In the genomic region with DNA sequence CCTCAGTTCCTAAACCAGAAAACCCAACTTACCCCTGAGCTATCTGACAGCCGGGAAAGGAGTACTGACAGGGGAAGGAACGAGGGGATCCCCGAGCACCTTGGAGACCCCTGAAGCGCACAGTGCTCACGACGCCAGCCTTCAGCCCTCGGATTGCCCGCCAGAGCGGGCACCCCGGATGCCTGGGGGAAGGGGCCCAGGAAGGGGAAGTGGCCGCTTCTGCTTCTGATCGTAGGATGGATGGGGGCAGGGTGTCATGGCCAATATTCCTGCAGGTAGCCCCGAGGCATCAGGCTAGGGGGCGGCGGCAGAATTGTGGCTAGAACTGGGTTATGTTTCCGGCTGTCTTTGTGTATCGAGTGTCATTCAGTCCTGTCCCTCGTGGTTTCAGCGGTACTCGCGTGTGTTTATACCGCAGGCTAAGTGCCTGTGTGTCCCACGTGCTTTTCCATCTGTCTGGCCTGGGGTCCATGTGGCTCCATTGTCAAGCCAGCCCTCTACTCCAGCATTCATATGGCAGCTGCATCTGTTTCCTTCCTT, we compare ENCODE assay signal across 7 mouse cellular contexts. TPM values are rescaled to one million over a fixed set of nuclear protein-coding genes. Genes with fewer than 3 reads are reported as not detected.
DNase-seq lines count a peak whose midpoint lies in the region; ATAC-seq lines count a peak whose summit lies in the region.

No protein-coding gene starts in this region.

- no peaks in the 10 kb centered on the region for H3K27me3 ChIP-seq in hindbrain, embryonic 10.5 days (ENCODE audit: insufficient read depth, poor library complexity, severe bottlenecking)
- no peaks in the 10 kb centered on the region for H3K27me3 ChIP-seq in liver, embryonic 15.5 days
- no peaks in the 10 kb centered on the region for H3K27me3 ChIP-seq in neural tube, embryonic 11.5 days (ENCODE audit: control insufficient read depth, insufficient read depth, low read length)

- H3K4me3 ChIP-seq in hindbrain, embryonic 10.5 days, result peak overlapping the region; percentile 67
- peak overlapping the region; percentile 62 for H3K4me3 ChIP-seq in liver, embryonic 15.5 days (replicated peaks)
- peak overlapping the region; percentile 52 for H3K4me3 ChIP-seq in neural tube, embryonic 11.5 days (ENCODE audit: low read depth, low read length)

- peak overlapping the region; percentile 86 for H3K27ac ChIP-seq in hindbrain, embryonic 10.5 days
- peak overlapping the region; percentile 10; the same call in 1 of the 2 replicates for H3K27ac ChIP-seq in liver, embryonic 15.5 days (replicated peaks)
- no peak overlapping the region for H3K27ac ChIP-seq in neural tube, embryonic 11.5 days (ENCODE audit: low read depth, low read length)

- ATAC-seq in liver, embryonic 15.5 days (ENCODE audit: insufficient read depth), result peak; percentile 22; the same call in 1 of the 2 replicates
- ATAC-seq in neural tube, embryonic 11.5 days (ENCODE audit: insufficient read depth, low FRiP score, low TSS enrichment), result peak; percentile 74

- 2% methylated on average over 23 of the region's 23 CpGs for WGBS in hindbrain, embryonic 10.5 days
- under 1% methylated on average over 23 of the region's 23 CpGs for WGBS in liver, embryonic 15.5 days (ENCODE audit: insufficient replicate concordance)
- 4% methylated on average over 23 of the region's 23 CpGs for WGBS in neural tube, embryonic 11.5 days

- peaks cover 19% of the 10 kb centered on the region for H3K4me1 ChIP-seq in hindbrain, embryonic 10.5 days (replicated peaks)
- peaks cover 19% of the 10 kb centered on the region for H3K4me1 ChIP-seq in liver, embryonic 15.5 days (replicated peaks)
- peaks cover 4% of the 10 kb centered on the region; the same call in 1 of the 2 replicates for H3K4me1 ChIP-seq in neural tube, embryonic 11.5 days (ENCODE audit: control insufficient read depth, insufficient read depth, low read length)

- H3K9ac ChIP-seq in liver, embryonic 15.5 days, result peak overlapping the region; percentile 48
- H3K9ac ChIP-seq in neural tube, embryonic 11.5 days (ENCODE audit: low read length), result peak overlapping the region; percentile 42

- peak; percentile 63 to 64 for DNase-seq in spleen, adult 18-20 months
- no peak for DNase-seq in spleen, adult 12 weeks (ENCODE audit: low spot score)
- DNase-seq in embryo, embryonic 10 days (ENCODE audit: low spot score), result peak; percentile 42
- peak; percentile 38 for DNase-seq in hindbrain, embryonic 10.5 days (ENCODE audit: low spot score)
- DNase-seq in neural tube, embryonic 11.5 days (ENCODE audit: low spot score), result peak; percentile 38
- DNase-seq in urinary bladder, adult 2 months (ENCODE audit: low spot score), result no peak

- H3K36me3 ChIP-seq in hindbrain, embryonic 10.5 days, result peaks cover 78% of the 10 kb centered on the region
- H3K36me3 ChIP-seq in liver, embryonic 15.5 days (replicated peaks), result peaks cover 49% of the 10 kb centered on the region
- peaks cover 27% of the 10 kb centered on the region for H3K36me3 ChIP-seq in neural tube, embryonic 11.5 days (ENCODE audit: control insufficient read depth, insufficient read depth, low read length)

- no peaks in the 10 kb centered on the region for H3K9me3 ChIP-seq in hindbrain, embryonic 10.5 days
- H3K9me3 ChIP-seq in liver, embryonic 15.5 days (replicated peaks), result no peaks in the 10 kb centered on the region
- no peaks in the 10 kb centered on the region for H3K9me3 ChIP-seq in neural tube, embryonic 11.5 days (ENCODE audit: control insufficient read depth, low read length)

- H3K4me2 ChIP-seq in liver, embryonic 15.5 days, result peak overlapping the region; percentile 87
- peak overlapping the region; percentile 65 for H3K4me2 ChIP-seq in neural tube, embryonic 11.5 days (ENCODE audit: low read depth)

RNA-seq across cellular contexts. Expression of a gene that starts 0.5 kb away (rescaled TPM):
- polyA plus RNA-seq in hindbrain, embryonic 10.5 days (2016; fragmentation: Nextera tagmentation; extraction: Ambion mirVana), result 10.4 and 16.5 TPM in 2 replicates
- polyA plus RNA-seq in liver, embryonic 15.5 days (2015; fragmentation: Nextera tagmentation; extraction: Ambion mirVana), result 5.7 and 7.5 TPM in 2 replicates
- polyA plus RNA-seq in neural tube, embryonic 11.5 days (2014; fragmentation: Nextera tagmentation; extraction: Ambion mirVana), result 10.9 and 14.2 TPM in 2 replicates
- polyA plus RNA-seq in urinary bladder, adult 2 months (2012; rRNA removed), result 19.5 and 20.3 TPM in 2 replicates

RNA-seq across cellular contexts. Expression of a gene that starts 13.3 kb away (rescaled TPM):
- 0.63 and 0.73 TPM in 2 replicates for polyA plus RNA-seq in hindbrain, embryonic 10.5 days (2016; fragmentation: Nextera tagmentation; extraction: Ambion mirVana)
- 0.06 TPM in 2 replicates for polyA plus RNA-seq in liver, embryonic 15.5 days (2015; fragmentation: Nextera tagmentation; extraction: Ambion mirVana)
- polyA plus RNA-seq in neural tube, embryonic 11.5 days (2014; fragmentation: Nextera tagmentation; extraction: Ambion mirVana), result 0.73 and 1.2 TPM in 2 replicates
- polyA plus RNA-seq in urinary bladder, adult 2 months (2012; rRNA removed), result 1.7 and 1.8 TPM in 2 replicates

RNA-seq across cellular contexts. Expression of a gene that starts 18.0 kb away (rescaled TPM):
- 31.5 and 33.1 TPM in 2 replicates for polyA plus RNA-seq in hindbrain, embryonic 10.5 days (2016; fragmentation: Nextera tagmentation; extraction: Ambion mirVana)
- polyA plus RNA-seq in liver, embryonic 15.5 days (2015; fragmentation: Nextera tagmentation; extraction: Ambion mirVana), result 7.4 and 8.5 TPM in 2 replicates
- polyA plus RNA-seq in neural tube, embryonic 11.5 days (2014; fragmentation: Nextera tagmentation; extraction: Ambion mirVana), result 39.5 and 42.0 TPM in 2 replicates
- polyA plus RNA-seq in urinary bladder, adult 2 months (2012; rRNA removed), result 17.7 and 21.1 TPM in 2 replicates

RNA-seq across cellular contexts. Expression of a gene that starts 18.0 kb away (rescaled TPM):
- polyA plus RNA-seq in hindbrain, embryonic 10.5 days (2016; fragmentation: Nextera tagmentation; extraction: Ambion mirVana), result 61.1 and 61.6 TPM in 2 replicates
- 19.6 and 23.0 TPM in 2 replicates for polyA plus RNA-seq in liver, embryonic 15.5 days (2015; fragmentation: Nextera tagmentation; extraction: Ambion mirVana)
- polyA plus RNA-seq in neural tube, embryonic 11.5 days (2014; fragmentation: Nextera tagmentation; extraction: Ambion mirVana), result 47.7 and 50.1 TPM in 2 replicates
- polyA plus RNA-seq in urinary bladder, adult 2 months (2012; rRNA removed), result 39.5 and 43.8 TPM in 2 replicates

RNA-seq across cellular contexts. Expression of a gene that starts 23.4 kb away (rescaled TPM):
- polyA plus RNA-seq in hindbrain, embryonic 10.5 days (2016; fragmentation: Nextera tagmentation; extraction: Ambion mirVana), result 39.8 and 49.9 TPM in 2 replicates
- 2.0 and 2.4 TPM in 2 replicates for polyA plus RNA-seq in liver, embryonic 15.5 days (2015; fragmentation: Nextera tagmentation; extraction: Ambion mirVana)
- polyA plus RNA-seq in neural tube, embryonic 11.5 days (2014; fragmentation: Nextera tagmentation; extraction: Ambion mirVana), result 28.8 and 31.2 TPM in 2 replicates
- 3.2 and 4.2 TPM in 2 replicates for polyA plus RNA-seq in urinary bladder, adult 2 months (2012; rRNA removed)

Comparison
In these comparisons a context has a peak if more than half of its experiments do, and no peak if none do; other contexts are left out.
1. DNase-seq: peak in spleen, adult 18-20 months (2 of 2), embryo, embryonic 10 days (single experiment), hindbrain, embryonic 10.5 days (single experiment) and neural tube, embryonic 11.5 days (single experiment); none in spleen, adult 12 weeks (single experiment) and urinary bladder, adult 2 months (single experiment).
2. Peak in every context shown above with its lines, with median percentiles within 50 percentile points of each other: H3K4me3 ChIP-seq.